Mouse (Mus musculus) layer of hippocampus, postnatal 25 days (tissue): ENCODE results near the gene Psmb11. TPM values are rescaled to one million over a fixed set of nuclear protein-coding genes. Genes with fewer than 3 reads are reported as not detected.

ENCODE experiments used
- microRNA-seq, 2 experiments: library from miRNA; unstranded; fragments of <30 nt; microRNA quantifications; one replicate each; pipeline ENCODE4 v1.2.0; 2021
- total RNA-seq, 2 experiments: library from RNA; stranded (reverse); gene quantifications; 2 replicates each; pipeline ENCODE4 v1.2.3; 2021

Gene Psmb11
- total RNA-seq, 2 experiments from 2014 or later, result 0.16 to 0.32 TPM

Small RNA genes within 50 kb of the gene (microRNA-seq; reads per million reads assigned to microRNA genes)
- gene Mir686, result 0 reads per million in 2 experiments
- 0.18 to 0.40 reads per million in 2 experiments for gene Mir6948

Other genes starting within 250 kb of the Psmb11 start
- 1 to 10 TPM; 1.5 to 1.9 TPM for gene Slc7a7, start 203.7 kb upstream of the Psmb11 start, total RNA-seq
- 100 to 1,000 TPM; 112 TPM for gene Mrpl52, start 194.5 kb upstream of the Psmb11 start, total RNA-seq
- gene Mmp14, start 189.8 kb upstream of the Psmb11 start, total RNA-seq, result 10 to 100 TPM; 15.8 to 21.2 TPM
- gene Lrp10, start 157.3 kb upstream of the Psmb11 start, total RNA-seq, result 10 to 100 TPM; 32.1 to 34.6 TPM
- 10 to 100 TPM; 22.6 to 23.0 TPM for gene Rem2, start 145.3 kb upstream of the Psmb11 start, total RNA-seq
- 10 to 100 TPM; 53.6 to 61.4 TPM for gene Prmt5, start 103.9 kb upstream of the Psmb11 start, total RNA-seq
- gene Haus4, start 66.8 kb upstream of the Psmb11 start, total RNA-seq, result 1 to 10 TPM; 2.4 to 3.9 TPM
- 1 to 10 TPM; 1.3 to 2.4 TPM for gene Ajuba, start 43.9 kb upstream of the Psmb11 start, total RNA-seq
- 1 to 10 TPM; 5.4 to 8.4 TPM for gene 4931414P19Rik, start 15.4 kb upstream of the Psmb11 start, total RNA-seq
- gene Psmb5, start 3.4 kb upstream of the Psmb11 start, total RNA-seq, result 100 to 1,000 TPM; 208 to 218 TPM
- not detected for gene Gm17606, start 19.5 kb downstream of the Psmb11 start, total RNA-seq
- 10 to 100 TPM; 17.5 to 22.7 TPM for gene Cdh24, start 19.9 kb downstream of the Psmb11 start, total RNA-seq
- 10 to 100 TPM; 27.3 to 28.7 TPM for gene 1700123O20Rik, start 64.8 kb downstream of the Psmb11 start, total RNA-seq
- gene Acin1, start 65.5 kb downstream of the Psmb11 start, total RNA-seq, result 100 to 1,000 TPM; 172 to 215 TPM
- not detected for gene Gm29776, start 77.4 kb downstream of the Psmb11 start, total RNA-seq
- gene Cebpe, start 90.7 kb downstream of the Psmb11 start, total RNA-seq, result not detected
- gene Slc7a8, start 160.5 kb downstream of the Psmb11 start, total RNA-seq, result 10 to 100 TPM; 54.3 to 61.2 TPM
- not detected for gene Rnf212b, start 192.7 kb downstream of the Psmb11 start, total RNA-seq
- gene Homez, start 249.5 kb downstream of the Psmb11 start, total RNA-seq, result 10 to 100 TPM; 21.9 to 23.6 TPM